In genomic region chr1:193382435-193382834, GRCm38 (mm10) we compare ENCODE assay signal across 9 mouse cellular contexts. TPM values are rescaled to one million over a fixed set of nuclear protein-coding genes. Genes with fewer than 3 reads are reported as not detected.
DNase-seq lines count a peak whose midpoint lies in the region; ATAC-seq and TF ChIP-seq lines count a peak whose summit lies in the region.
"Had no signal": no experiment of that assay in that cellular context is flagged by ENCODE, and none has a peak within 500 bp of the region (broad histone marks: within the 10 kb centered on the region; RNA-seq: fewer than 3 reads in every experiment).

No protein-coding gene starts in this region.

- H3K36me3 ChIP-seq in forebrain, embryonic 16.5 days (ENCODE audit: control insufficient read depth, insufficient read depth), result no peaks in the 10 kb centered on the region
- H3K36me3 ChIP-seq in midbrain, embryonic 14.5 days (ENCODE audit: control insufficient read depth, insufficient read depth, low read length), result no peaks in the 10 kb centered on the region

- under 1% methylated on average over 8 of the region's 8 CpGs for WGBS in forebrain, embryonic 16.5 days
- WGBS in midbrain, embryonic 14.5 days, result 2% methylated on average over 8 of the region's 8 CpGs

- H3K27me3 ChIP-seq in forebrain, embryonic 16.5 days (replicated peaks; ENCODE audit: control insufficient read depth, insufficient read depth, low read length), result no peaks in the 10 kb centered on the region
- H3K27me3 ChIP-seq in midbrain, embryonic 14.5 days (ENCODE audit: control insufficient read depth, insufficient read depth, low read length), result no peaks in the 10 kb centered on the region
- H3K27me3 ChIP-seq: Patski had no signal

- H3K9ac ChIP-seq in forebrain, embryonic 16.5 days (replicated peaks; ENCODE audit: low read depth, low read length), result no peak overlapping the region
- H3K9ac ChIP-seq in midbrain, embryonic 14.5 days (replicated peaks; ENCODE audit: low read length), result no peak overlapping the region

- H3K27ac ChIP-seq in layer of hippocampus, adult 2 months, result peak overlapping the region; percentile 21; the same call in 1 of the 2 replicates
- H3K27ac ChIP-seq in forebrain, embryonic 16.5 days (ENCODE audit: low read length), result no peak overlapping the region
- 0 out of 2 replicates have a peak overlapping the region, but pooled peaks have one; percentile 26 for H3K27ac ChIP-seq in midbrain, embryonic 14.5 days (replicated peaks; ENCODE audit: low read depth, low read length)

- H3K4me1 ChIP-seq in forebrain, embryonic 16.5 days (replicated peaks; ENCODE audit: control insufficient read depth, insufficient read depth, low read length), result peaks cover 23% of the 10 kb centered on the region
- H3K4me1 ChIP-seq in midbrain, embryonic 14.5 days (ENCODE audit: control insufficient read depth, insufficient read depth, low read length), result peaks cover 19% of the 10 kb centered on the region

- H3K9me3 ChIP-seq in forebrain, embryonic 16.5 days (ENCODE audit: control insufficient read depth, low read length), result no peaks in the 10 kb centered on the region
- no peaks in the 10 kb centered on the region for H3K9me3 ChIP-seq in midbrain, embryonic 14.5 days (ENCODE audit: control insufficient read depth, low read length)

- no peak for TF ChIP-seq CTCF in layer of hippocampus, adult 2 months (conservative IDR thresholded peaks at IDR 0.05)

- no peak for DNase-seq in layer of hippocampus, adult 2 months (ENCODE audit: low spot score in 2 of 2)
- no peak for DNase-seq in layer of hippocampus, adult 9-11 months
- peak; percentile 26 to 59 for DNase-seq in kidney, postnatal 36 days
- peak; percentile 72 for DNase-seq in midbrain, embryonic 14.5 days
- no peak for DNase-seq in cerebellum, adult 8-10 months
- no peak for DNase-seq in adrenal gland, adult 8-10 months

- ATAC-seq in forebrain, embryonic 16.5 days, result peak; percentile 60
- peak; percentile 70 for ATAC-seq in midbrain, embryonic 14.5 days (ENCODE audit: low FRiP score, low TSS enrichment)
- no peak for ATAC-seq in cerebellum, adult (ENCODE audit: insufficient number of reproducible peaks, low FRiP score, low TSS enrichment)

- peak overlapping the region; percentile 37 for H3K4me3 ChIP-seq in layer of hippocampus, adult 2 months
- peak overlapping the region; percentile 19 for H3K4me3 ChIP-seq in forebrain, embryonic 16.5 days (replicated peaks; ENCODE audit: low read length)
- H3K4me3 ChIP-seq in midbrain, embryonic 14.5 days (replicated peaks; ENCODE audit: low read depth, low read length), result no peak overlapping the region

- peak overlapping the region; percentile 28 for H3K4me2 ChIP-seq in forebrain, embryonic 16.5 days (ENCODE audit: low read length)
- H3K4me2 ChIP-seq in midbrain, embryonic 14.5 days (ENCODE audit: low read length), result peak overlapping the region; percentile 45

RNA-seq across cellular contexts. Expression of gene Camk1g, which starts 12.3 kb away (rescaled TPM):
- total RNA-seq in layer of hippocampus, adult 2 months (2021), result 10 to 100 TPM; 23.6 to 24.4 TPM
- 49.9 and 51.9 TPM in 2 replicates for polyA plus RNA-seq in forebrain, embryonic 16.5 days (2015; fragmentation: Nextera tagmentation; extraction: Ambion mirVana)
- 46.0 and 47.7 TPM in 2 replicates for polyA plus RNA-seq in midbrain, embryonic 14.5 days (2014; fragmentation: Nextera tagmentation; extraction: Ambion mirVana)
- total RNA-seq in adrenal gland, adult 8-10 months (2022), result under 1 TPM in 3 of 4 experiments, not detected in 1; 0.12 to 0.49 (median 0.35) TPM

Comparison
In these comparisons a context has a peak if more than half of its experiments do, and no peak if none do; other contexts are left out.
1. DNase-seq: peak in kidney, postnatal 36 days (2 of 2) and midbrain, embryonic 14.5 days (single experiment); none in layer of hippocampus, adult 2 months (0 of 2), layer of hippocampus, adult 9-11 months (single experiment), cerebellum, adult 8-10 months (single experiment) and adrenal gland, adult 8-10 months (single experiment).
2. RNA of gene Camk1g, which starts 12.3 kb away (total RNA-seq): 23.6 to 24.4 TPM in layer of hippocampus, adult 2 months; 0.12 to 0.49 TPM in adrenal gland, adult 8-10 months; every median in the first group is over 10 times any median in the second.